Mouse (Mus musculus): ENCODE results near the gene Gale.

DNA sequence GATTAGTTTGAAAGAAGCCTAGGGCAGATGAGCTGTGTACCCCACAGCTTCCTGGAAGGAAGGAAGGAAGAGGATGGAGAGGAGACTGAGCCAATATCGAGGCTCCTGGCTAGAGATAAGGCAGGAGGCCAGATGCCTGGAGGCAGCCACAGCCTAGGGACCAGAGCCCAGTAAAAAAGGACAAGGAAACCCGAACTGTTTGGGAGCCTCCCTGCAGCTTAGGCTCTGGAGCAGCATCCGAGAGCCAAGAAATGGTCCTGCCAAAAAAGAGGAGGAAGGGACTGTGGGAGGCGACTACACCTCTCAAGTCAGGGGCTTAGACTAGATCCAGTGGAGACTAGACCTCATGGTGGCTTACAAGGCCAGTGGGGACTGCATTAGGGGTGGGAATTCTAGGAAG, 20.1 kb upstream of the Gale start:
- TF ChIP-seq CTCF (IDR thresholded peaks at IDR 0.05; ENCODE audit: low read depth, low read length) (no peak), POLR2A (IDR thresholded peaks at IDR 0.05; ENCODE audit: borderline replicate concordance, low read depth, low read length) (no peak)

All from bone marrow macrophage, adult 2 months (primary cell).